Mouse (Mus musculus): ENCODE measurements around the gene Chrm4. TPM values are rescaled to one million over a fixed set of nuclear protein-coding genes. Genes with fewer than 3 reads are reported as not detected.

Chrm4 gene
- polyA plus RNA-seq, 1 experiment: 0.80 TPM

DNA sequence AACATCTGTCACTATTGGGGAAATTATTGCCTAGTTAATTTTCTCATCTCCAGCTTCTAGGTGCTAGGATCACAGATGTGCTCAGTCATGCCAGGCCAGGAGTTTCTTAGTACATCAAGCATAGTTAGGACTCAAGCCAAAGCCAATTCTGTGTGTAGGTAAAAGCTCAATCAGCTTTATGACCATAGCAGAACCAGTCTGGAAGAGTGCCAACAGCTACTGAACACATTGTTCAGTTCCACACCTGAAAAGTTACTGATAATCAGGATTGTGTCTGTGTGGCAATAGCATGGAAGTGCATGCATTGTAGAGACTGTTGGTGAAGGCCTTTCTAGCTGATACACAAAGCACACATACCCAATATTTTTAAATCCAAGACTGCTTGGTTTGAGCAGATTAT lies 29.1 kb upstream of the Chrm4 start:
- TF ChIP-seq POLR2A (IDR thresholded peaks at IDR 0.05; ENCODE audit: control insufficient read depth, extremely low read depth, insufficient read depth, low read length, poor library complexity) (no peak), CTCF (IDR thresholded peaks at IDR 0.05; ENCODE audit: borderline replicate concordance, control insufficient read depth, extremely low read depth, insufficient read depth, low read length, poor library complexity) (no peak)
- Histone ChIP-seq H3K4me1 (replicated peaks; ENCODE audit: control insufficient read depth, insufficient read depth, low read length) (no peaks in the 10 kb centered on the region), H3K27me3 (ENCODE audit: control insufficient read depth, insufficient read depth, low read length) (no peaks in the 10 kb centered on the region), H3K27ac (ENCODE audit: control insufficient read depth, insufficient read depth, low read length) (no peak overlapping the region), H3K4me3 (ENCODE audit: control insufficient read depth, insufficient read depth, low read length) (no peak overlapping the region), H3K36me3 (ENCODE audit: control insufficient read depth, insufficient read depth, low read length) (peaks cover 13% of the 10 kb centered on the region; the same call in 1 of the 2 replicates)
- no peak for DNase-seq

DNA sequence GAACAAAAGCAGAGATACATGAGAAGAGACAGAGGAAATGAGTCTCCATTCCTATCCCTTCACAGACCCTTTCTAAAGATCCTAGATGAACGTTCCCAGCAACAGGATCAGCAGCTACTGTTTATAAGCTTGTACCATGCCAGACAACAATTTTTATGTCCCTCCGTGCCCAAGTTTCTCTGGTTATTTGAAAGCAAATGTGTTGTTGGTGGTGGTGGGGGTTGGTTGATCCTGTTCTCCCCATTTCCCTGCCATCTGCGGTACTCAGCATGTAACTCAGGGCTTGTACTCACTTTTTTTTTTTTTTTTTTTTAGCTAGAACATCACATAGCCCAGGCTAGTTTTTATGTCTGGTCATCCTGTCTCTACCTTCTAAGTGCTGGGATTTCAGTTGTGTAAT lies 27.9 kb upstream of the Chrm4 start:
- H3K27ac ChIP-seq (ENCODE audit: control insufficient read depth, insufficient read depth, low read length): no peak overlapping the region
- no peaks in the 10 kb centered on the region for H3K4me1 ChIP-seq (replicated peaks; ENCODE audit: control insufficient read depth, insufficient read depth, low read length)
- DNase-seq: no peak
- no peak overlapping the region for H3K4me3 ChIP-seq (ENCODE audit: control insufficient read depth, insufficient read depth, low read length)
- no peak for TF ChIP-seq CTCF (IDR thresholded peaks at IDR 0.05; ENCODE audit: borderline replicate concordance, control insufficient read depth, extremely low read depth, insufficient read depth, low read length, poor library complexity)
- TF ChIP-seq POLR2A (IDR thresholded peaks at IDR 0.05; ENCODE audit: control insufficient read depth, extremely low read depth, insufficient read depth, low read length, poor library complexity): no peak
- peaks cover 13% of the 10 kb centered on the region; the same call in 1 of the 2 replicates for H3K36me3 ChIP-seq (ENCODE audit: control insufficient read depth, insufficient read depth, low read length)
- 97% methylated on average over 3 of the region's 3 CpGs for WGBS
- no peaks in the 10 kb centered on the region for H3K27me3 ChIP-seq (ENCODE audit: control insufficient read depth, insufficient read depth, low read length)

DNA sequence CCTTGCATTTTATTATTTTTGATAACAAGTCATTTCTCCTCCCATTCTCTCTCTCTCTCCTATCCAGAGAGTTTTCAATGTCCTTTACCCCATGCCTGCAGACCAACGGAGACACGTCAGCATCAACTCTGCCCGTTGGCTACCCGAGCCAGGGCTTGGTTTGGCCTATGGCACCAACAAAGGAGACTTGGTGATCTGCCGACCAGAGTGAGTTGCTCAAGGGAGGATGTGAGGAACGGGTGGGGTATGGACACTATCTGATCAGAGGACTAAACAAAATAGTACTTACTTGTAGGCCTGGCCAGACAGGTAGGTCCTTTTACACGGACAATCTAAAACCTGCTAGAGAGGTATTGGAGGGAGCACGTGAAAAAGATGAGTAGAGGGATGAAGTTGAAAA lies 26.6 kb upstream of the Chrm4 start:
- Histone ChIP-seq H3K36me3 (ENCODE audit: control insufficient read depth, insufficient read depth, low read length) (peaks cover 13% of the 10 kb centered on the region; the same call in 1 of the 2 replicates), H3K4me1 (replicated peaks; ENCODE audit: control insufficient read depth, insufficient read depth, low read length) (no peaks in the 10 kb centered on the region), H3K27me3 (ENCODE audit: control insufficient read depth, insufficient read depth, low read length) (no peaks in the 10 kb centered on the region), H3K4me3 (ENCODE audit: control insufficient read depth, insufficient read depth, low read length) (no peak overlapping the region), H3K27ac (ENCODE audit: control insufficient read depth, insufficient read depth, low read length) (no peak overlapping the region)
- WGBS: 98% methylated on average over 8 of the region's 8 CpGs
- no peak for TF ChIP-seq POLR2A (IDR thresholded peaks at IDR 0.05; ENCODE audit: control insufficient read depth, extremely low read depth, insufficient read depth, low read length, poor library complexity)
- TF ChIP-seq CTCF (IDR thresholded peaks at IDR 0.05; ENCODE audit: borderline replicate concordance, control insufficient read depth, extremely low read depth, insufficient read depth, low read length, poor library complexity): no peak
- no peak for DNase-seq

DNA sequence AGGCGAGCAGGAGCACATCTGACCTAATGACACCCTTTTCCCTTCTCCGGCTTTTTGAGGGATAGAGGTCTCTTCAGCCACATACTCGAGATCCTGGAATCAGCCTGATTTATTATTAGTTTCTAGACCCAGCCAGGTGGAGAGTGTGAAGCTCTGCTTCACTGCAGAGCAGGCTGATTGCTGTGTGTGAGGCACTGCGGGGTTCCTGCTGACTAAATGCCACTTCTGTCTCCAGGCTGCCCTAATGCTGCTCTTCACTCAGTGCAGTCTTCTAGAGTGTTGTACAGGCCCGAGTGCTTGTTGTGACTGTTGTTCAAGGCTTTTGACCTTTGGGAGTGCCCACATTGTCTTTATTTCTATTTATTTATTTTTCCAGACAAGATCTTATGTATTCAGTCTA lies 24.7 kb upstream of the Chrm4 start:
- no peak for DNase-seq
- 94% methylated on average over 5 of the region's 5 CpGs for WGBS
- TF ChIP-seq POLR2A (IDR thresholded peaks at IDR 0.05; ENCODE audit: control insufficient read depth, extremely low read depth, insufficient read depth, low read length, poor library complexity) (no peak), CTCF (IDR thresholded peaks at IDR 0.05; ENCODE audit: borderline replicate concordance, control insufficient read depth, extremely low read depth, insufficient read depth, low read length, poor library complexity) (no peak)
- H3K4me3 ChIP-seq (ENCODE audit: control insufficient read depth, insufficient read depth, low read length): no peak overlapping the region
- H3K4me1 ChIP-seq (replicated peaks; ENCODE audit: control insufficient read depth, insufficient read depth, low read length): no peaks in the 10 kb centered on the region
- no peaks in the 10 kb centered on the region for H3K27me3 ChIP-seq (ENCODE audit: control insufficient read depth, insufficient read depth, low read length)
- no peak overlapping the region for H3K27ac ChIP-seq (ENCODE audit: control insufficient read depth, insufficient read depth, low read length)
- H3K36me3 ChIP-seq (ENCODE audit: control insufficient read depth, insufficient read depth, low read length): peaks cover 10% of the 10 kb centered on the region; the same call in 1 of the 2 replicates

DNA sequence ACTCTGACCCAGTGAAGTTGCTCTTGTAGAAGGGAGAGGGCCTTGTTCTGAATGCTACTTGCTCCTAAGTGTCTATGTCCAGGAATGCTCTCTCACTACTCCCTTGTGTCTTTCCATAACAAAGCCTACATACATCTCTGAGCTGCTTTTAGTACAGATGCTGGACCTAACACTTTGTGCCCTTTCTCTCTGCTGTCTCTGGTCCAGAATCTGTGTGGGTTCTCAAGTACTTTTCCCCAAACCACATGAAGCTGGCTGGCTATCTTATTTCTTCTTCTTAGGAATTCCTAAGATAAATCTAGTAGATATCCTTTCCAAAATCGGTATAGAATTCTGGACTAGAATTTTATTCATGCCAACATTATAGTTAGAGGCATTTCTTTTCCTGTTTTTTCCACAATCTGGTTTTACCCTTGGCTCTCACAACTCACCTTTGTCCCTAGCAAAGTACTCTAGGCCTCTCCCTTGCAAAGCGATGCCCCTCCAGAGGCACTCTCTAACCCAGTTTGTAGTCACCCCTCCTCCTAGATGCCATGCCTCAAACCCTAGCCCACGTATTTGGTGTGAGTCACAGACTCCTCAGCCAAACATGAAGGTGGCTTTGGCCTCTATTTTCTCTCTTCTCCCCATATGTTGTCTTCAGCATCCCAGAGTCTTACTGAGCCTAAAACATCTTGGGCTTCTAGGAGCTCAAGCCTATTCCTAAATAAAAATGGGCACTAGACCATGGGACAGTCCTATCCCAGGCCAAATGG lies 23.7 kb upstream of the Chrm4 start:
- Histone ChIP-seq H3K36me3 (ENCODE audit: control insufficient read depth, insufficient read depth, low read length) (peaks cover 10% of the 10 kb centered on the region; the same call in 1 of the 2 replicates), H3K27me3 (ENCODE audit: control insufficient read depth, insufficient read depth, low read length) (no peaks in the 10 kb centered on the region), H3K4me3 (ENCODE audit: control insufficient read depth, insufficient read depth, low read length) (no peak overlapping the region), H3K4me1 (replicated peaks; ENCODE audit: control insufficient read depth, insufficient read depth, low read length) (no peaks in the 10 kb centered on the region), H3K27ac (ENCODE audit: control insufficient read depth, insufficient read depth, low read length) (no peak overlapping the region)
- no peak for TF ChIP-seq CTCF (IDR thresholded peaks at IDR 0.05; ENCODE audit: borderline replicate concordance, control insufficient read depth, extremely low read depth, insufficient read depth, low read length, poor library complexity)
- TF ChIP-seq POLR2A (IDR thresholded peaks at IDR 0.05; ENCODE audit: control insufficient read depth, extremely low read depth, insufficient read depth, low read length, poor library complexity): no peak
- no peak for DNase-seq
- 97% methylated on average over 3 of the region's 3 CpGs for WGBS

DNA sequence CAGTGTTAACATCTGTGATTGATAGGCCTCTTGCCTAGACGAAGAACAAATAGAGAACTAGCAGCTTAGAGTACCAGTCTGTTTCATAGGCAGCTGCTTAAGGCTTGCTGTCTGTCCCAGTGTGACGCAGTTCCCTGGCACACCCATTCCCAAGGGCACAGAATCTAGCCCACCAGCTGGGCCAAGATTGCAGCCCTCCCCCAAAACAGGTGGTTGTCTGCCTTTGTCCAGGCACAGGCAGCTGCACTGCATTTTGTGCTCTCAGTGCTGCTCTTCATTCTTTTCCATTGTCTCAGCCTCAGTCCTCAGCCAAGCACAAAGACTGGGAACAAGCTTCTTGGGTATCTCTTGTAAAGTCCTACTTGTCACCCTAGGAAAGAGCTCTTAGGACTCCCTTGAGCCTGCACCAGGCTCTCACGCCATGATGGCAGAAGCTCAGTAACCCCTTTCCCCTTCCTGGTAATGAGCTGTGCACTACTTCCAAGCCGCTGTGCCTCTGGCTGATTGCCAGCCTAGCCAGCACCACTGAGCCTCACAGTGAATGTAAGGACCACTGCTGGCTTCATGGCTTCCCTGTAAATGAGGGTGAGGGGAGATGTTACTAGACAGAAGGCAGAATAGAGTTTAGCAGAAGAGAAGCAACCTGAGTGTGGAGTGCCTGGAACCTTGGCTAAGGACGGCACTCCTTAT lies 22.3 kb upstream of the Chrm4 start:
- no peak overlapping the region for H3K27ac ChIP-seq (ENCODE audit: control insufficient read depth, insufficient read depth, low read length)
- no peak for DNase-seq
- no peak overlapping the region for H3K4me3 ChIP-seq (ENCODE audit: control insufficient read depth, insufficient read depth, low read length)
- 93% methylated on average over 5 of the region's 5 CpGs for WGBS
- no peaks in the 10 kb centered on the region for H3K4me1 ChIP-seq (replicated peaks; ENCODE audit: control insufficient read depth, insufficient read depth, low read length)
- H3K27me3 ChIP-seq (ENCODE audit: control insufficient read depth, insufficient read depth, low read length): no peaks in the 10 kb centered on the region
- TF ChIP-seq POLR2A (IDR thresholded peaks at IDR 0.05; ENCODE audit: control insufficient read depth, extremely low read depth, insufficient read depth, low read length, poor library complexity): no peak
- no peak for TF ChIP-seq CTCF (IDR thresholded peaks at IDR 0.05; ENCODE audit: borderline replicate concordance, control insufficient read depth, extremely low read depth, insufficient read depth, low read length, poor library complexity)
- H3K36me3 ChIP-seq (ENCODE audit: control insufficient read depth, insufficient read depth, low read length): peaks cover 12% of the 10 kb centered on the region; the same call in 1 of the 2 replicates
